Mouse (Mus musculus) ES-E14 (cell line): ENCODE measurements around the gene Amdhd1.

Source experiments
- CHD2 ChIP-seq: IDR thresholded peaks from 2 replicates; pipeline ENCODE4 v1.6.1; 2014; ENCODE audit warnings: mild to moderate bottlenecking, low read depth, low read length, inconsistent platforms
- HCFC1 ChIP-seq: IDR thresholded peaks from 2 replicates; pipeline ENCODE4 v1.6.1; 2012; ENCODE audit warnings: low read length, inconsistent platforms, borderline replicate concordance; ENCODE audit not compliant: insufficient read depth
- MAFK ChIP-seq: IDR thresholded peaks from 2 replicates; pipeline ENCODE4 v1.6.1; 2014; ENCODE audit warnings: mild to moderate bottlenecking, low read depth, low read length, inconsistent platforms; ENCODE audit not compliant: insufficient read depth
- ZC3H11A ChIP-seq: IDR thresholded peaks from 2 replicates; pipeline ENCODE4 v1.6.1; 2012; ENCODE audit warnings: low read depth, mild to moderate bottlenecking, inconsistent platforms, low read length, borderline replicate concordance
- ZNF384 ChIP-seq: IDR thresholded peaks from 2 replicates; pipeline ENCODE4 v1.6.1; 2012; ENCODE audit warnings: low read depth, low read length, inconsistent platforms

GRCm38 (mm10) chr10:93518186-93518585, 21.6 kb downstream of the Amdhd1 start:
- TF ChIP-seq HCFC1, result no peak
- no peak for TF ChIP-seq ZC3H11A
- no peak for TF ChIP-seq CHD2
- no peak for TF ChIP-seq ZNF384
- TF ChIP-seq MAFK, result no peak
